Mouse (Mus musculus) thymus, postnatal 10 days (tissue): ENCODE results near the gene Plekhb2.

ENCODE experiments used
- DNase-seq, 2 experiments: peaks; one replicate each; pipeline ENCODE4 v3.0.0; 2021; ENCODE audit warnings: low spot score in 2 of 2

Gene Plekhb2

DNA sequence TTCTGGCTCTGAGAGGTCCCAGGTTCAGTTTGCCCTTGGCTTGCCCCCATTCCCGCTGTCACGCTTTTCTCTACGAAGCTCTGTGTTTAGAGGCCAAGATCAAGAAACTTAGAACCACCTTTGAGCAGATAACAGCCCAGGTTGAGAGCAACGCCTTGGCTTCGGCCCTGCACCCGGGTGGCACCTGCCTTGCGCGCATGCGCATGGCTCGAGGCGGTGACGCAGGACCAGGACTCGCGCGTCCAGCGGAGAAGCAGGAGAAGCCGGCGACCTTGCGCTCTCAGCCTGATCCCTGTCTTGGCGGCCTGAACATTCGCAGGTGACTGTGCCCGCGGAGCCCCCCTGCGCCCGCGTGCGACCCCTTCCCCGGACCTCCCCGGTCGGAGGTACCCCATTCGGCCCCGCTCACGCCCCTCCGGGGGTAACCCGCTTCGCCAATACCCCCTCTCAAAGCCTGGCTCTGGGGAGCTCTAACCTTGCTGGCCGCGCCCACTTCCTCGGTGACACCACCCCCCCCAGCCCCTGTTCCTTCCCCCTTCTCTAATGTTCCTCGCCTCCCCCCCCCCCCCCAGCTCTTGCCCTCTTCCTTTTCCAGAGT is at the start of gene Plekhb2:
TSS of gene Plekhb2 (plus strand) at position 232 of the 598 bp plus-strand sequence.
- peak; percentile 75 to 86 for DNase-seq

DNA sequence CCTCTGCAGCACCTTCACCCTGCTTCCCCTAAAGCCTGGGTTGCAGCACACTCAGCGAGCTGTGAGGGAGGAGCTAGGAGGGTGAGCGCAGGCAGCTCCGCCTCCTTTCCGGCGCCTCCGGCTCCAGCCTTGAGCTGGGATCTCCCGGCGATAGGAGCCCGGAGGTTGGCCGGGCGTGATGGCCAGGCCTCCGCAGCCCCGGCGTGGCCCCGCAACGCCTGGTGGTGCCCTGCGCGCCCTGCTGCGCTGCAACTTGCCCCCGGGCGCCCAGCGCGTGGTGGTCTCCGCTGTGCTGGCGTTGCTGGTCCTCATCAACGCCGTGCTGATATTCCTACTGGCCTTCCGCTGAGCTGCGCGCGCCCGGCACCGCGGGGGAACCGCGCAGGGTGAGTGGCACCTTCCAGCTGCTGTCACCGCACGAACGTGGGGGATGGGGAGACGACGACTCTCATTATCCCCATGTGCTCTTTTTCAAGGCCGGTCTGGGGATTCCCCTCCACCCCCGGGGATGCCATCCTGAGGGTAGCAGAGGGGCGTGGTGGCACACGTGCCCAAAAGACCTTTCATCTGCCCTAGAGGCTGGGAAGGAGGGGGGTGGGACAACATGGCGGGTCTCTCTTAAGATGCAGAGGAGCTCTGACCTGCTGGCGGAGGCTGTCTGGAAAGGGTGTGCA is 48.0 kb upstream of the Plekhb2 start:
- peak; percentile 63 to 64 for DNase-seq

DNA sequence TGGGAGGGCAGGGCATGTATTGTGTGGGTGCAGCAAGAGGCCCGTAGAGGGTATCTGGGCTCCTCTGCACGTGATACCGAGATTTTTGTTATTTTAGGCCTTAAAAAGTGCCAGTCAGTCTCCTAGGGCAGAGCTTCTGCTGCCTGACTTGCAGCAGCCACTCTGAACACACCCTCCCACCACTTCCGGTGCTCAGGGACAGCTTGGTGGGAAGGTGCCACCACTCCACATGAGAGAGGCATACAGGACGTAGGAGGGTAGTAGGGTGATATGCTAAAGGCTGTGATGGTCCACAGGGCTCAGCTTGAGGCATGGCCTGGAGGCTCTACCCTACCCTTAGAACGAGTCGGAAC is 47.5 kb upstream of the Plekhb2 start:
- DNase-seq: peak; percentile 69

DNA sequence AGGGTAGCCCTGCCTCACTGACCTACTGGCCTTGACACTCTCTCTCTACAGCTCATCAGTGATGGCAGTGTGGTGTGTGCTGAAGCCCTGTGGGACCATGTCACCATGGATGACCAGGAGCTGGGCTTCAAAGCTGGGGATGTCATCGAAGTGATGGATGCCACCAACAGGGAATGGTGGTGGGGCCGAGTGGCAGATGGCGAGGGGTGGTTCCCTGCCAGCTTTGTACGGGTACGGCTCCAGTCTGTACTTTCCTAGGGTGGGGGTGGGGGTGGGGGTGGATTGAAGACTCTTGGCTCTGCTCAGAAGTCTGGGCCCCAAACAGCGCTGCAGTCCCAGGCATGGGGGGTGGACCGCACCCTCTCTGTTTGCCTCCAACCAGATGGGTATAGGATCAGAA is 44.9 kb upstream of the Plekhb2 start:
- DNase-seq: no peak

DNA sequence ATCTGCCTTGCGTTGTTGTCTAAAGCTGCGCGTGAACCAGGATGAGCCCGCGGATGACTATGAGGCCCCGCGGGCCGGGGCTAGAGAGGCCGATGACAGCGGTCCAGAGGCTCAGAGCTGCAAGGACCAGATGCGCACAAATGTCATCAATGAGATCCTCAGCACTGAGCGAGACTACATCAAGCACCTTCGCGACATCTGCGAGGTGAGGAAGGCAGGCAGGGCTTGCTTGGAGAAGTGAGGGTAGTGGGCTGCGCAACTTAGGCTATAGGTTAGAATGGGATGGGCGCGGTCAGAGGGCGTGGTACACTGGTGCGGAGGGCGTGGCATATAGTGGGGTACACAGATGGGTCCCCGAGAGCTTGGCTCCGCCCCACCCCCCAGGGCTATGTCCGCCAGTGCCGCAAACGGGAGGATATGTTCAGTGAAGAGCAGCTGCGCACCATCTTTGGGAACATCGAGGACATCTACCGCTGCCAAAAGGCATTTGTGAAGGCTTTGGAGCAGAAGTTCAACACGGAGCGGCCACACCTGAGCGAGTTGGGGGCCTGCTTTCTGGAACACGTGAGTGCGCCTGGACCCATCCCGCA is 43.8 kb upstream of the Plekhb2 start:
- DNase-seq: no peak

DNA sequence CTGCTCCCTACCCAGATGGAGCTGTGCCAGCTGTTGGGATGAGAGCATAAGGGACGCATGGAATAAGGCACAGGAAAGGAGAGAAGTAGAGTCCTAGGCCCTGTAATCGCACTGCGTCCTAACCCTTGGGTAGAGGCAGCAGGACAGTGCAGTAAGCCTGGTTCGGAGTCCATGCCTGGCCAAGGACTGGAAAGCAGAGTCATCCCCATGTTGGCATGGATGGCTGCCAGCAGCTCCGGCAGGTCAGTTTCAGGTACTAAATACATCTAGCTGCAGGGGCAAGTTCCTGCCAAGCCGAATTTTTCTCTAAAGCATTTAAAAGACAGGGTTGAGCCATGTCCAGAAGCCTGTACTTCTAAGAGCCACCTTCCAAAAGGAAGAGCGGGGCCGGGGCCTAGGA is 41.3 kb upstream of the Plekhb2 start:
- no peak for DNase-seq

DNA sequence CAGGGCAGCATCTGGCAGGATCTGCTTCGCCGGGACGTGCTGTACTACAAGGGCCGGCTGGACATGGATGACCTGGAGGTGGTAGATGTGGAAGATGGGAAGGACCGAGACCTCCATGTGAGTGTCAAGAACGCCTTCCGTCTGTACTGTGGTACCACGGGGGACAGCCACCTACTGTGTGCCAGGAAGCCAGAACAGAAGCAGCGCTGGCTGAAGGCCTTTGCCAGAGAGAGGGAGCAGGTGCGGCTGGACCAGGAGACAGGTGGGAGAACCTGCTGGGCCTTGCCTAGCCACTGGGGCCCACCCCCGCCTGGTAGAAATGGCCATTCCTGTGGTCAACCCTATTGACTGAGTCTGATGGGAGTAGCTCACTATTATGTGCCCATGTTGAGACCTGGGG is 39.5 kb upstream of the Plekhb2 start:
- DNase-seq: no peak

DNA sequence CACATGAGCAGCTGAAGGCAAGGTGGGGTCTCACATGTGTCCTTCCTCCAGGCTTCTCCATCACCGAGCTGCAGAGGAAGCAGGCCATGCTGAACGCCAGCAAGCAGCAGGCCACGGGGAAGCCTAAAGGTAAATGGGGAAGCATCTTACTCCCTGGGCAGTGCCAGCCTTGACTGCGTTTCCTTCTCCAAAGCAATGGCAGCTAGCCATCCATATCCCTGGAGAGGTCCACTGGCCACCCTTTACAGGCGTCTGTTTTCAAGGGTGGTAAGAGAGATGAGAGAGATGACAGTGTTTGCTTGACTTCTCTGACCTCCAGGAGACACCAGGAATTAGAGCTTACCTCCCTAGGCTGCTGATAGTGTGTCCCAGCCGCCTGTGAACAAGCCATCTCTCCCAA is 38.7 kb upstream of the Plekhb2 start:
- DNase-seq: no peak

DNA sequence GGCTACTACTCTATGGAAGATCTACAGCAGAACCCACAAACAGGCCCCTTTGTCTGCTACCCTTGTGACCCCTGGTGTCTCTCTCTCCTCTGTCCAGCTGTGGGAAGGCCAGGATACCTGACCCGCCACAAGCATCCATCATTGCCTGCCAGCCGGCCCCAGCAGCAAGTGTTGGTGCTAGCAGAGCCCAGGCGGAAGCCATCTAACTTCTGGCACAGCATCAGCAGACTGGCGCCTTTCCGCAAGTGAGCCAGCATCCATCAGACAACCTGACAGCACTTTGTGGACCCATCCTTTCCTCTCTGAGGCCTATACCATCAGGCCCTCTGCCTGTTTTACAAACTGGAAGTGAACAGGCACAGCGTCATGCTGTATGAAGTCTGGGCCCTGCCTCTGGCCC is 38.2 kb upstream of the Plekhb2 start:
- no peak for DNase-seq

DNA sequence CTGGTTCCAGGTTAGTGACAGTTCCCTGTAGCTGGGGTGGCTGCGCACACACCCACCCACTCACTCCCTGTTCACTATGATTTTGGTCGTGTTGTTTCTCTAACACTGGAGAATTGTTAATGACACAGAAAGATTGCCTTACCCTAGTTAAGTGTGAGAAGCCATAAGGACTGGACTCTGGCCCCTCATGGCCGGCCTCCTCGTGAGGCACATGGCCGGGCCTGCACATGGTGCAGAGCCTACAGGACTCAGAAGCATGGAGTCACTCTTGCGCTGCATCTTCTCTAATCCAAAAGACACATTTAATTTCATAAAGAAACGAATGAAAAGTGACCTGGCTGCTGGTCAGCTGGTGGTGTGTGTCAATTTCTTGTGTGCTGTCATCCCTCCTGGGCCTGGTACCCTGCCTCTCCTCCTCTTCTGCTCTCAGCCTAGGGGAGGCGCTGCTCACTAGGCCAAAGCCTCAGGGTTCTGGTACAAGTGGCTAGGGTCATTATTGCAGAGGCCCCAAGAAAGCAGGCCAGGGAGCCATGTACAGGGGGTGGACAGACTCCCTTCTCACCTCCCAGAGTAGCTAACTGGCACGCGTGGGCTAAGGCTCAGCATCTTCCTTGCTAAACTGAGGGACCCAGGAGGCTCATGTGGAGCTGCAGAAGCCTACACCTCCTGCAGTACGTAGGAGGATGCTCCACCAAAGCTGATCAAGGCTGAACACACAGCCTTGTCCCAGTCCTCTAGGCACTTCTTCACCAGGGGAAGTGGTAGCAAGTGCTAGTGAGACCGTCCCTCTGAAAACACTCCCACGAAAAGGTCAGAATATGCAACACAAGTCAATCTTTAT is 37.1 kb upstream of the Plekhb2 start:
- no peak for DNase-seq

DNA sequence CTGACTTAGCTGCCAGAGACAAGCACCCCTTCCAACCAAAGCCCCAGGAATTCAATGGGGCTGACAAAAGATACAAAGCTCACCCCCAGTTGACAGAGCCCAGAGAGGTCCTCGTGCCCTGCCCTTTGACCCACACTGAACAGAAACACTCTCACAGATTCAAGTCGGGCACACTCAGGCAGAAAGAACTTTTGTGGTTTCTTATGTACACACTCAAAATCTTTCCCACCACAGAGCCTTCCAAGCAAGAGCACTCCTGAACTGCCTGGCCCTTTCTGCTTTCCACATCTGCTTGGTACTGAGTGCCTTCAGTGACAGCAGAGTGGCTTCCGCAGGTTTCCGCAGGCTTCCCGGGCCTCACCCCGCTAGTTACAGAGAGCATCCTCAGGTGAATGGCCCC is 33.9 kb upstream of the Plekhb2 start:
- DNase-seq: no peak

DNA sequence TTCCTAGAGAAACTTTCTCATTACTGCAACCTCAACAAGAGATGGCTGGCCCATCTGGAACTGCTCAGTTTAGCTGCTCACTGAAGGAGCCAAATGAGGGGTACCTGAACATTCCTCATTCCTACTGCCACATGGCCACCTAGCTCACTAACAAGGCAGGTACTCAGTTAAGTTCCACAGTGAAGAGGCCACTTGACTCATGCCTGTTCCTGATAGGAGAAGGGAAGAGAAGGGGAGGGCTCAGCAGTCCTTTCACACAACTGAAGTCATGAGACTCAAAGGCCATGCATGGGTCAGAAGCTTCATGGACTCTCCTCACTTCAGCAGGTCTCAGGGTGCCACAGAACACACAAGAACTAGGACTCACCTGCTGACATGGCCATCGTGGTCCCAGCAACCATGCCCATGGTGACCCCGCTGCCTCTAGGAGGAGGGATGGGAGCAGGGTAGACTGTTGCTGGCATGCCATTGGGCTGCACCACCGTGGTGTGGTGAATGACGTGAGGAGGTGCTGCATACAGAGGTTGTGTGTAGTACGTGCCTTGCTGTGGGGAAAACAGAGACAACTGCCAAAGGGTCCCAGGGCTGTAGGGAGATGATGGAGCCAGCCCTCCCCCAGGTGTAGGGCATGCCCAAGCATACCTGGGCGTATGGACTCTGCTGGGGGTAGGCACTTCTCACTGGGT is 30.4 kb upstream of the Plekhb2 start:
- DNase-seq: no peak

DNA sequence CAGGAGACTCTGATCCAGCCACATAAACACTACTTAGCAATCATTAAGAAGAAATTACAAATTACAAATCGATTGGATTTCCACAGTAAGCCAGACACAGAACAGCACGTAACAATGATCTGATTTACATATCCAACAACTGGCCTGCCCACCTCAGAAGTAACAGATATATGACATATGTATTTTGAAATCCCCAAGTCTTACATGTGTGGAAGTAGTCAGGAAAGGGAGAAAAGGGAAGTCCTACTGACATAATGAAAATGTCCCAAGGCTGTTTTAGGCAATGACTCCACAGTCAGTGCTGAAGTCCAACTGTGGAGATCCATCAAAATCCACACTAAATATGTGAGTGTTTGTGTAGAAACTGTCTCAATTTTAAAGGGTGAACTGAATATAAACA is 28.4 kb upstream of the Plekhb2 start:
- DNase-seq: no peak

DNA sequence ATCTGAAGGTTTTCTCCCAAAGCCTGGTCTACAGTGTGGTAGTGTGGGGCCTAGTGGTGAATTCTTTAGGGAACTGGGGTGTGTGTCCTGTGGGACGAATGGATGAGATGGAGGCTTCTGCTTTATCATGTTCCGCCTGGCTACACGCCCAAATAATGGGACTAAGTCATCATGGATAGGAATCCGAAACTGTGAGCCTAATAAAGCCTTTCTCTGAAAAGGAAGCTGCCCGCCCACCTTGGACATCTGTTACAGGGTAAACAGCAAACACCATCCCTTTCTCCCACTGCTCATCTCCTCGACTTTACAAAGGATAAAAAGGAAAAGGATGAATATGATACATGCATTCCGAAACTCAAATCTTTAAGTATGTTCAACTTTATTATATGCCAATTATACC is 27.8 kb upstream of the Plekhb2 start:
- no peak for DNase-seq

DNA sequence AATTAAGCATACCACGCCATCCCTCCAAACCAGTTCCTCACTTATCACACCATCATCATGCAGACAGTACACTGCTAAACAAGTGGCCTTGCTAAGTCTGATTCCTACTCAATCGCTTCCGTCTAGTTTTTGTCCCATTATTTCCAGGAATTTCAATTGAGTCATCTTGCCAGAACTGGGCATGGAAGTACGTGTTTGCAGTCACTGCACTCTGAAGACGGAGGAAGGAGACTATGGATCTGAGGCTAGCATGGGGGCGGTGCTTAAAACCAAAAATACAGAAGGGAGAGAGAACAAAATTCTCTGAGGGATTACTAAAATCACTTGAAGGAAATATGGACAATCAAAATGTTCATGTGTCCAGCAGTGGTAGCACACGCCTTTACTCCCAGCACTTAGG is 27.0 kb upstream of the Plekhb2 start:
- DNase-seq: no peak

DNA sequence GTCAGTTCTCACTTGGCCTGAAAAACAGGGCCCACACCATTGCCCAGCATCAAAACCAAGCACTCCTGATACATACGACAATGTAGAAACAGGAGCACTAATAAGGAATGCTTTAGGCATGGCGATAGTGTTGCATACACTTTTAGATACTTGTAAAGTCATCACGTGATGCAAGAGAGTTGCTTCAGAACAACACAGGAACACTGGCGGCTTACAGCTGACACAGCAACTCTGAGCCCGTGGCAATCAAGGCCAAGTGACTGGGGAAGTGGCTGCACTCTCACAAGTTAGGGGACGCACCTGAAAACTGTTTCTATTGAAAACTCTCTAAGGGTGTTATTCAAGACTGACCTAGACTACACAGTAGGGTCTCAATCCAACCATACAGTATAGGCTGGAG is 26.4 kb upstream of the Plekhb2 start:
- DNase-seq: no peak

DNA sequence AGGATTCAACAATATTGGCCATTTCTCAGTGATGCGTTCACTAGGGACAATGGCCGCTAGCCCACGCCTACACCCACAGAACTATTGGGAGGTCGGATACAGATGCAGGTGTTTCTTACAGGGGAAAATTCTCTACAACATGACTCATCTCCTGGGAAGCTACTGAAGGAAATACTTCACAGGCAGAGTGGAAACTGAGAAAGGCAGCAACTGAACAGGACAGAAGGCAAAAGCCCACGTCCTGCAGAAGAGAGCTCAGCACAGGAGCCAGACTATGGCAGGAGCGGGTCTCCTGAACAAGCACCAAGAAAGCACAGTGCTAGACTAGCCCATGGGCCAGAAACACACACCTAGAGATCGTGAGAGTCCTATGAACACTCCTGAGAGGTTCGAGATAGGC is 25.6 kb upstream of the Plekhb2 start:
- no peak for DNase-seq

DNA sequence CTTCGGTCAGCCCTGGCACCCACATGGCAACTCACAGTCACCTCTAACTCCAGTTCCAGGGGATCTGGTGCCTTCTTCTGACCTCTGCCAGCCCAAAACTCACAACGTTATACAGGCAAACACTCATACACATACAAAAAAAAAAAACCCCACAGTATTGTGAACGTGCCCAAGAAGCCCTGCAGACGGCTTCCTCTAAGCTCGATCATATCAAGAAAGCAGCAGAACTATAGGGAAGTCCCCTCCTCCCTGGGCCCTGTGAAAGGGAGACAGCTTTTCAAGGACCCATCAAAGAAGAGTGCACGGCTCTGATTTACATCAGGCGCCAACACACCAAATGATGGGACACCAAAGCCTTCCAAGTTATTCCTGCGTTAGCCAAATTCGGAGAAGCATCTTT is 23.9 kb upstream of the Plekhb2 start:
- no peak for DNase-seq

DNA sequence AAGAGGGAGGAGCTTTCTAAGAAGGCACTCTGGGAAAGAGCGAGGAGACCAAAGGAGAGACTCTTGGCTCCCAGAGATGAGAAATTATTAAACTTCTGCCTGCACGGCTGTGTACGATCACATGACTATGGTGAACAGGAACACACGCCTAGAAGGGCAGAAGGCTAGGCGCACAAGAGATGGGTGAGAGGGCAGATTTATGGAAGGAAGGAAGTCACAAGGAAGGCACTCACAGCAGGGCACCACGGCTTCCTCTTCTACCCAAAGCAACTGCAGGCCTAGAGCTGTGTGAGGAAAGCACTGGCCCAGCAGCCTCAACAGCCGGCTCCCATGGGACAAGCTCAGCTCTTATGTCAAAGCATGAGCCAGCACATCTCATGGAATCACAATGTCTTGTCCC is 21.9 kb upstream of the Plekhb2 start:
- no peak for DNase-seq

DNA sequence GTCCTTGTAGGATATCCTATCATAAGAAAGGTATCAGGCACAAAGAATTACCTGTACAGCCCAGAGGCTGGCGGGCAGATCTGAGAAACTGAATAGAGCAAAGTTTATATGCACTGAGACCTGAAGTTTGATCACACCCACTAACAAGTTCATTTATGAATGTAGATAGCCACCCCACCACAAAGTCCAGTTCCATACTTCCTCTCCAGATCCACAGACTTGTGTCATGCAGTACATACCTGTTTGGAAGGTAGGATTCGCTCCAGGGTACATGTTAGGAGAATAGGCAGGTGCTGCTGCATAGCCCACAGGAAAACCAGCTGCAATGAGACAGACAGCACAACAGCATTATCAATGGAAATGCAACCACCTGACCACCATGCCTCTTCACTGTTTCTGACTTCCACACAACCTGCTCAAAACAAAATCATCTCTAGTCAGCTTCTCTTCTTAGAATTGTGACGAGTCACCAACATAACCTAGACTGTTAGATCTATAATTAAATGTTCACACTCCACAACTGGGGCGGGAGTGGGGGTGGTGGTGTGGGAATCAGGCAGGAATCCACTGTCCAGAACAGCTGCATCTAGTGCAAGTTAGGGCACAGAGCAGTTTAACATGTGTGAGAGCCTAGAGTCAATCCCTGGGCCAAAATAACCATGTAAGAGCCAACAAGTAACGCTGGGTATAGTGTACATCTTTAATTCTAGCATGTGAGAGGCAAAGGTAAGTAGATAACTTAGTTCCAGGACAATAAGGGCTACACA is 21.1 kb upstream of the Plekhb2 start:
- DNase-seq: no peak

DNA sequence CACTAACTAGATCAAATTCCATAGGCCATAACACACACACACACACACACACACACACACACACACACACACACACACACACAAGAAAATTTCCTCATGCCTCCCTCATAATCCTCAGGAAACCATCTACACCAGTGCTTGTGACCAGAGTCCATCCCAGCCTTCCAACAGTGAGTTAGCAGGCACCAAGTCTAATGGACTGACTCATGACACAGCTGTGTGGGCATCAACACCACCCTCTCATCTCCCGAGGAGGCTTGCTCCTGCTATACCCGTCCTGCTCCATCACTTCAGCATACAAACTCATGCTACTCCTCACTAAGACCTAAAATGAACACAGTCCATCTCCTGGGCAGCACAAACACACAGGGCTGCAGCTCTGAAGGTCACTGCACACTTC is 18.8 kb upstream of the Plekhb2 start:
- DNase-seq: no peak
